Mouse (Mus musculus): Measurements from ENCODE around the gene Ninl. TPM values are rescaled to one million over a fixed set of nuclear protein-coding genes. Genes with fewer than 3 reads are reported as not detected.

The Ninl gene
- polyA plus RNA-seq, 1 experiment from 2014 or later, result 6.5 TPM

DNA sequence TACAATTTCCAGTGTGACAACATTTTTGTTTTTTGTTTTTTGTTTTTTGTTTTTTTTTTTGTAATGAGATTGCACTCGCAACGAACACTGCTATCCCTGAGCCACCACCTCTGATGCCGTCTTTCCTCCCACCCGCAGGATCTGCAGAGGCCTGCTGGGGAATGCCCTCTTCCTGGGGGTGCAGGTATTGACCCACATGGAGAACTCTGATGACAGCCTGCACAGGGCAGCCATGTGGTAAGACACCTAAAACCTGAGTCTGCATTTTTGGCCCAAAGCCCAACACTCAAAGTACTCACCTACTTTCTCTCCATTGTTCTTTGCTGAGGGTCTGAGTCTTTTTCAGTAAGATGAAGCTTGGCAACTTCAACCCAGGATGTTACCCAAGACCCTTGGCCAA is 104.5 kb downstream of the Ninl start:
- no peaks in the 10 kb centered on the region for H3K4me1 ChIP-seq (replicated peaks)
- no peaks in the 10 kb centered on the region for H3K27me3 ChIP-seq (replicated peaks)
- no peak overlapping the region for H3K9ac ChIP-seq
- no peak overlapping the region for H3K27ac ChIP-seq
- H3K9me3 ChIP-seq, result no peaks in the 10 kb centered on the region
- peaks cover 10% of the 10 kb centered on the region; the same call in 1 of the 2 replicates for H3K36me3 ChIP-seq
- WGBS, result 92% methylated on average over 4 of the region's 4 CpGs
- H3K4me3 ChIP-seq (replicated peaks), result no peak overlapping the region
- ATAC-seq, result no peak
- H3K4me2 ChIP-seq (replicated peaks), result no peak overlapping the region

DNA sequence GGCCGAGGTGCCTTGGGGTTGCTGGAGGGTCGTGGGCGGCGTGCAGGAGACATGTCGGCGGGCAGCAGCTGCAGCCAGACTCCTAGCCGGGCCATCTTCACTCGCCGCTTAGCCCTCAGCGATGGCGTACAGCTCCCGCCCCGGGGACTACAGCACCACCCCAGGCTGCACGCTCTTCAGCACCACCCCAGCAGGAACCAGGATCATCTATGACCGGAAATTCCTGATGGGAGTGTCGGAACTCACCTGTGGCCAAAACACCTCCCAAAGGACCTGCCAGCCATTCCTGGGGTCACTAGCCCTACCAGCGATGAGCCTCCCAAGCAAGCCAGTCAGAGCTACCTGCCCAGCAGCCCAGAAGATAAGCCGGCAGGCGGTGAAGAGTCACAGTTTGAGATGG is 105.7 kb downstream of the Ninl start:
- ATAC-seq, result no peak
- no peaks in the 10 kb centered on the region for H3K4me1 ChIP-seq (replicated peaks)
- H3K36me3 ChIP-seq, result peaks cover 10% of the 10 kb centered on the region; the same call in 1 of the 2 replicates
- no peaks in the 10 kb centered on the region for H3K27me3 ChIP-seq (replicated peaks)
- no peak overlapping the region for H3K4me2 ChIP-seq (replicated peaks)
- H3K9me3 ChIP-seq, result no peaks in the 10 kb centered on the region
- no peak overlapping the region for H3K27ac ChIP-seq
- 77% methylated on average over 19 of the region's 19 CpGs for WGBS
- no peak overlapping the region for H3K4me3 ChIP-seq (replicated peaks)
- no peak overlapping the region for H3K9ac ChIP-seq

DNA sequence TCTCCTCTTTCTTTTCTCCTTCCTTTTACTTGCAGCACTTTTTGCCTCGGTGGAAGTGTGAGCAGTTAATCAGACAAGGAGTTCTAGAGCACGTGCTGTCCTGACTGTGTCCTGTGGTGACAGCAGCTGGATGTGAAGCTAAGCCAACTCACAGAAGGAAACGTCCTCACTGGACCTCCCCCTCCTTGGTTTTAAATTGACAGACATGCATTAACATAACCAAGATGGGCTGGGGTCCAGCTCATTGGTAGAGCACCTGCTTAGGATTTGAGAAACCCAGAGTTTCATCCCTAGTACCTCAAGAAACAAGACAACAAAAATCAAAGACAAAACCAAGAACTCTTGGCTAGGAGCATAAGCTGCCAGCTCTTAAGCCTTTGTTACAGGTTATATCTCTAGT is 108.4 kb downstream of the Ninl start:
- Histone ChIP-seq H3K27ac (no peak overlapping the region), H3K9me3 (no peaks in the 10 kb centered on the region), H3K4me1 (replicated peaks) (no peaks in the 10 kb centered on the region), H3K9ac (no peak overlapping the region), H3K4me3 (replicated peaks) (no peak overlapping the region), H3K36me3 (peaks cover 5% of the 10 kb centered on the region; the same call in 1 of the 2 replicates), H3K4me2 (replicated peaks) (no peak overlapping the region), H3K27me3 (replicated peaks) (no peaks in the 10 kb centered on the region)
- no peak for ATAC-seq
- WGBS, result 80% methylated on average over 3 of the region's 3 CpGs

DNA sequence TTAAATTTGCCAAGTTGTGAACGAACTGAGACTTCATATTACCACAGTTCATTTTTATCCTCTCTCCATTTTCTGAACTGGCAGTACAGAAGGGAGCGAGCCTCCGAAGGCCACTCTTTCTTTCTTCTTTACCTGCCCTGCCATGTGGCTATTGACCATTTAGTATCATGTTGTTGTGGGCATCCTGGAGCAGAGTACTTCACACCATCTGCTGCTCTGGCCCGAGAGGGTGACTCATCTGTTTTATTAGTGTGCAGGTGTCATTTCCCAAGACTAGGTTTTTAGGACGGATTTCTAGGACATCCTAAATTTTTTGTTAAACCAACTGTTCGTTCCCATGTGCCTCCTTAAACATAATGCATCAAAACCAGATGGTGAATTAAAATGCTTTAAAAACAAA is 110.0 kb downstream of the Ninl start:
- Histone ChIP-seq H3K9ac (no peak overlapping the region), H3K4me2 (replicated peaks) (no peak overlapping the region), H3K4me1 (replicated peaks) (no peaks in the 10 kb centered on the region), H3K27ac (no peak overlapping the region), H3K27me3 (replicated peaks) (no peaks in the 10 kb centered on the region), H3K4me3 (replicated peaks) (no peak overlapping the region), H3K9me3 (no peaks in the 10 kb centered on the region), H3K36me3 (no peaks in the 10 kb centered on the region)
- no peak for ATAC-seq
- 82% methylated on average over 6 of the region's 6 CpGs for WGBS

DNA sequence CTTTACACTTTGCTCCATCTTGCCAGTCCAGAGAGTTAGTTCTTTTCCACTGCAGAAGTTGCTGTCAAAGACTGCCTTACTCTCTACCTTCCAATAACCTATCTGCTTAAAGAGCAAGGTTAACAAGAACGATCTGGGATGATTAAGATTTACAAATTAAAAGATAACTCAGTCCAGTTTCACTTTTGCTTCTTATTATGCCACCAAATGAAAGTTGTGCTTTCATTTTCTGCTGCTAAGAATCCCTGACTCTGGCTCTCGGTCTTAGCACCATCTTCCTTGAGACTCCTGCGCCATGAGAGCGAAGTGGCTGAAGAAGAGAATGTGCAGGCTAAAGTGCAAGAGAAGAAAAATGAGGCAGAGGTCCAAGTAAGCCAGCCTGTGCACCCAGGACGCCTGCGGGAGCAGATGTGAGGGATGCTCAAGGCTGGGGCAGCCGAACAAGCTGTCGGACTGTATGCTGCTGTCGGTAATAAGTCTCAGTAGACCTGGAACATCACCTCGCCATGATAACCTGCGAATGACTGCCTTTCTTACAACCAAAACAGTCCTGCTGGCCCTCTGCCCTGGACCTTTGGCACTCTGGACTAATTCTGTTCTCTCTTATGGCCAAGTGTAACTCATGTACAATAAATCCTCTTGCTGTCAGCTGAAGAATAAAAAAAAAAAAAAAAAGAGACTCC is 112.0 kb downstream of the Ninl start:
- Histone ChIP-seq H3K9ac (no peak overlapping the region), H3K36me3 (no peaks in the 10 kb centered on the region), H3K4me3 (replicated peaks) (no peak overlapping the region), H3K4me2 (replicated peaks) (no peak overlapping the region), H3K9me3 (no peaks in the 10 kb centered on the region), H3K27ac (no peak overlapping the region), H3K27me3 (replicated peaks) (no peaks in the 10 kb centered on the region), H3K4me1 (replicated peaks) (no peaks in the 10 kb centered on the region)
- WGBS, result 88% methylated on average over 11 of the region's 11 CpGs
- ATAC-seq, result no peak

DNA sequence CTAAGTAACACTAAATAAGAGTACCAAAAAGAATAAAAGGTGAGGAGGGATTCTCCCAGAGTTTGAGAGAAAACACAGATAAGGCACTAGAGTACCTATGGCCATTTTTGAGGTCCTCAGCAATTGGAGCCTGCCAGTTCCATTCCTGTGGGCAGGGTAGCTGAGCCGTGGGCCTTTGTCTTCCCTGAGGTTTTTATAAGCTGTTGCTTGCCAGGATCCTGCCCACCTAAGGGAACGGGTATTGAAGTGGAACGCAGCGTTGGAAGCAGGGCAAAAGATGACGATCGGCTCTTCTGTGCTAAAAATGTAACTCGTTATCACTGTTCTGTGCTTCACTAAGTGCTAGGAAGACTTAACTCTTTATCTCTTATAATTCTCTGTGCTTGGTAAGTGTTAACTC is 115.7 kb downstream of the Ninl start:
- WGBS, result 89% methylated on average over 7 of the region's 7 CpGs
- Histone ChIP-seq H3K36me3 (no peaks in the 10 kb centered on the region; the same call in 1 of the 2 replicates), H3K9me3 (no peaks in the 10 kb centered on the region), H3K4me3 (replicated peaks) (no peak overlapping the region), H3K27ac (no peak overlapping the region), H3K9ac (no peak overlapping the region), H3K27me3 (replicated peaks) (no peaks in the 10 kb centered on the region), H3K4me1 (replicated peaks) (no peaks in the 10 kb centered on the region), H3K4me2 (replicated peaks) (no peak overlapping the region)
- no peak for ATAC-seq

DNA sequence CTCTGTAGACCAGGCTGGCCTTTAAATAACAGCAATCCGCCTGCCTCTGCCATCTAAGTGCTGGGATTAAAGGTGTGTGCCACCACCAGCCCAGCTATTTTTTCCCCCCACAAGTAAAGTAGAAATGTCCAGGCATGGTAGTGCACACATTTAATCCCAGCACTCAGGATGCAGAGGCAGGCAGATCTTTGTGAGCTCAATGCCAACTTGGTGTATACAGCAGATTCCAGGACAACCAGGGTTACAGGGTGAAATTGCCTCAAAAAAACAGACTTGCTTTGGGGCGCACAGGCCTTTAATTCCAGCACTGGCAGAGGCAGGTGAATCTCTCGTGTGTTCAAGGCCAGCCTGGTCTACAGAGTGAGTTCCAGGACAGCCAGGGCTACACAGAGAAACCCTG is 116.2 kb downstream of the Ninl start:
- Histone ChIP-seq H3K36me3 (no peaks in the 10 kb centered on the region; the same call in 1 of the 2 replicates), H3K27me3 (replicated peaks) (no peaks in the 10 kb centered on the region), H3K9ac (no peak overlapping the region), H3K4me3 (replicated peaks) (no peak overlapping the region), H3K27ac (no peak overlapping the region), H3K4me1 (replicated peaks) (no peaks in the 10 kb centered on the region), H3K9me3 (no peaks in the 10 kb centered on the region), H3K4me2 (replicated peaks) (no peak overlapping the region)
- 87% methylated on average over 3 of the region's 3 CpGs for WGBS
- no peak for ATAC-seq

DNA sequence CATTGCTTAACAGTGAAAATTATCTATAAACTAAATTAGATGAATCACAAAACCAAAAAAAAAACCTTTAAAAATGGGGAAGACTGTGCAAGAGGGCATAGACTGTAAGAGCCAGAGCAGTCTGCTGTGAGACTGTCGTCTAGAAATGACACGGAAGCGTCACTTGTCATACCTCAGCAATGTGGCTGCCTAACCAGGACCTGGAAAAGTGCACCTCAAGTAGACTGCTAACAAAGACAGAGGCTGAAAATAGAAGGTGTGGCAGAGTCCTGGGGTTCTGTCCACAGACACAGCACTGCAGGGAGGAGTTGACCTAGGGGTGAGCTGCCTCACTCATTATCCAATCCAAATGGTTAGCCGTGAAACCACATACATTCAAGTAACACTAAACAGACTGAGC is 117.0 kb downstream of the Ninl start:
- 90% methylated on average over 4 of the region's 4 CpGs for whole genome bisulfite sequencing
- Histone ChIP-seq H3K9me3 (no peaks in the 10 kb centered on the region), H3K4me3 (replicated peaks) (no peak overlapping the region), H3K27me3 (replicated peaks) (no peaks in the 10 kb centered on the region), H3K4me2 (replicated peaks) (no peak overlapping the region), H3K27ac (no peak overlapping the region), H3K36me3 (peaks cover 3% of the 10 kb centered on the region), H3K4me1 (replicated peaks) (no peaks in the 10 kb centered on the region), H3K9ac (no peak overlapping the region)
- no peak for ATAC-seq

DNA sequence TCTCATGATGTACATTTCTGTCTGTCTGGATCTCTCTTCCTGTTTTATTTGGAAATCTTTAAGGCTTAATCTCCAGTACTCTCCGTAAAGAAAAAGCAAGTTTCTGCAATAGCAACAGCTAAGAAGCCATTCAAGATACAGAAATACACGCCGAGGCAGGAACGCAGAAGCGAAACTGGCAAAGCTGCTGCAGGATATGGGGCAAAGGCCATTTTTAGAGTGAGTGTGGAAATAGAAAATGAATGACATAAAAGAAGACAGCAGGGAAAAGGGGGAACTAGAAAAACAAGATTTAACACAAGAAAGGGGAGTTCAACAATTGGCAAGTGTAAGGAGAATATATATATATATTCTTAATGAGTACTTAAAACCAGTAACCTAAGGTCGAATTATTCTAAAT is 117.5 kb downstream of the Ninl start:
- H3K4me2 ChIP-seq (replicated peaks), result no peak overlapping the region
- no peaks in the 10 kb centered on the region for H3K9me3 ChIP-seq
- no peak overlapping the region for H3K4me3 ChIP-seq (replicated peaks)
- H3K4me1 ChIP-seq (replicated peaks), result no peaks in the 10 kb centered on the region
- no peak overlapping the region for H3K27ac ChIP-seq
- ATAC-seq, result no peak
- peaks cover 7% of the 10 kb centered on the region for H3K36me3 ChIP-seq
- WGBS, result 84% methylated on average over 6 of the region's 6 CpGs
- H3K27me3 ChIP-seq (replicated peaks), result no peaks in the 10 kb centered on the region
- H3K9ac ChIP-seq, result no peak overlapping the region

DNA sequence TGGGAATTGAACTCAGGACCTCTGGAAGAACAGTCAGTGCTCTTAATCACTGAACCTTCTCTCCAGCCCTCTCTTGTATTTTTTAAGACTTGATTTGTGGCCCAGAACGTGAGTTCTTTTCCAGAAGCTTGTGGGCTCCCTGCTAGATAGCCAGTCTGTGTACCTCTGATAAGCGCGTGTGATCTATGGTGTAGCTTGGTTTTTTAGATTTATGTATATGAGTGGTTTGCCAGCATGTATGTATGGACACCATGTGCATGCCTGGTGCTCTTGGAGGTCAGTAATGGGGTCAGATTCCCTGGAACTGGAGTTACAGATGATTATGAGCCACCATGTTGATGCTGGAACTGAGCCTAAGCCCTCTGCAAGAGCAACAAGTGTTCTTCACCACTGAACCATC is 118.6 kb downstream of the Ninl start:
- 90% methylated on average over 3 of the region's 3 CpGs for WGBS

DNA sequence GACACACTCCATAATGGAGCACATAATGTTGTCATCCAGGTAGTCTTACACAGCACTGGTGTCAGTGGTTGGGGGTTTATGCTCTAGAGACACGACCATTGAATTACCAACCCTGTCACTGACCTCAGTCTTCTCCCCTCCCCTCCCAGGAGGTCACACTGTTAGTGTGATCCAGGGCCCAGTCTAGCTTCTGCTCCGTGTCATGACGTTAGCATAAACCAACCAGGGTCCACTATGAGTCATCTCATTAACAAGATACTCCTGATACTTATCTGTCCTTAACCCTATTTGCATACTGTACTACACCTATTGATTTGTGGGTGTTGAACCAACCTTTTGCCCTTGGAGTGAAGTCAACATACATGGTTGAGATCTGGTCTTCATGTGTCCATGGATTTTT is 120.5 kb downstream of the Ninl start:
- WGBS, result 89% methylated on average over 3 of the region's 3 CpGs
- Histone ChIP-seq H3K27me3 (replicated peaks) (no peaks in the 10 kb centered on the region), H3K9me3 (no peaks in the 10 kb centered on the region), H3K4me3 (replicated peaks) (no peak overlapping the region), H3K9ac (no peak overlapping the region), H3K27ac (no peak overlapping the region), H3K36me3 (peaks cover 7% of the 10 kb centered on the region), H3K4me2 (replicated peaks) (no peak overlapping the region), H3K4me1 (replicated peaks) (no peaks in the 10 kb centered on the region)
- ATAC-seq, result peak; percentile 53; the same call in 1 of the 2 replicates

More for the DNA sequence above, 118.6 kb downstream of the Ninl start:
- H3K36me3 ChIP-seq, result peaks cover 7% of the 10 kb centered on the region
- no peaks in the 10 kb centered on the region for H3K4me1 ChIP-seq (replicated peaks)
- H3K9ac ChIP-seq, result no peak overlapping the region
- H3K9me3 ChIP-seq, result no peaks in the 10 kb centered on the region
- H3K4me2 ChIP-seq (replicated peaks), result no peak overlapping the region
- H3K4me3 ChIP-seq (replicated peaks), result no peak overlapping the region
- no peak for ATAC-seq
- H3K27ac ChIP-seq, result no peak overlapping the region
- no peaks in the 10 kb centered on the region for H3K27me3 ChIP-seq (replicated peaks)

DNA sequence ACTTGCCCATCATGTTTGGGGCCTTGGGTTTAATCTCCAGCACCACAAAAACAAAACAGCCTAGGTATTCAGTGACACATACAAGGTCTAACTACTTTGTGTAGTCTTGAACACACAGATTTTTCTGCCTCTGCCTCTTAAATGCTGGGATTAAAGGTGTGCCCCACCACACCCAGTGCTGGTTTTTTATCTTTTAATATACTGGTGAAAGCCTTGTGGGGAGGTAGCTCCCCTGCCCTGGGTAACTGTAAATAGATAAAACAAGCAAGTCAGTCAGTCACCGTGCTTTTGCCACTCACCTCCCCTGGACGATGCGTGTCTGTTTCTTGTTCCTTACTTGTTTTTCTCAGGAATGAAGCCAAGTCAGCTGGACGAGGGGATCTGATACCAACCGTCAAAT is 123.4 kb downstream of the Ninl start:
- Histone ChIP-seq H3K36me3 (peaks cover 7% of the 10 kb centered on the region), H3K4me2 (replicated peaks) (no peak overlapping the region), H3K4me1 (replicated peaks) (no peaks in the 10 kb centered on the region), H3K27me3 (replicated peaks) (no peaks in the 10 kb centered on the region), H3K9me3 (no peaks in the 10 kb centered on the region), H3K27ac (no peak overlapping the region), H3K9ac (no peak overlapping the region), H3K4me3 (replicated peaks) (no peak overlapping the region)
- 80% methylated on average over 5 of the region's 5 CpGs for WGBS
- no peak for ATAC-seq

DNA sequence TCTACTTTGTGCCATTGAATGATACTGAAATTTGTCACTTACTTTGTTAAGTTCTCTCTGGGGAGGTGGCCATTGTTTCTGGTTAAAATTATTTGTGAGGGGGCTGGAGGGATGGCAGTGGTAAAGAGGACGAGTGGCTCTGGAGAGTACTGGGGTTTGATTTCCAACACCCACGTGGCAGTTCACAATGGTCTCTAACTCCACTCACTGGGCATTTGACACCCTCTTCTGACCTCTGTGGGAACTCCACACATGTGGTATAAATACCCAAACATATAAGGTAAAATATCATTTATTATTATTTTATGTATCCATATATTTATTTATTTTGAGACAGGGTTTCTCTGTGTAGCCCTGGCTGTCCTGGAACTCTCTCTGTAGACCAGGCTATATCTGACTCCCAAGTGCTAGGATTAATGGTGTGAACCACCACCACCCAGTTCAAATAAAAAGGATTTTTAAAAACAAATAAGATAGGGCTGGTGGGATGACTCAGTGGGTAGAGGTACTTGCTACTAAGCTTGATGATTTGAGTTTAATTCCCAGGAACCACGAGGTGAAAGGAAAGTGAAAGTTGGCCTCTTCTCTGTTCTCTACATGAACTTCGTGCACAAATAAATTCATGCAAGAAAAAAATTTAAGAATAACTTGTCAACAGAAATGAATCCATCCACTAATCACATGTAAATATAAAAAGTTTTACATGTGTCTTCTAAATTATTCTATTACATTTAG is 124.2 kb downstream of the Ninl start:
- Histone ChIP-seq H3K4me3 (replicated peaks) (no peak overlapping the region), H3K4me1 (replicated peaks) (no peaks in the 10 kb centered on the region), H3K36me3 (peaks cover 7% of the 10 kb centered on the region), H3K4me2 (replicated peaks) (no peak overlapping the region), H3K9me3 (no peaks in the 10 kb centered on the region), H3K27ac (no peak overlapping the region), H3K27me3 (replicated peaks) (no peaks in the 10 kb centered on the region), H3K9ac (no peak overlapping the region)
- 75% methylated on average over 4 of the region's 4 CpGs for WGBS
- no peak for ATAC-seq

All from intestine, embryonic 15.5 days (tissue).